Mouse (Mus musculus): ENCODE measurements at regions not wholly inside any gene's neighbourhood (a gene's known extent, or its start where the extent isn't known, plus 50 kb on each side); places are given as distances from the start of the nearest gene placed in this dataset.

DNA sequence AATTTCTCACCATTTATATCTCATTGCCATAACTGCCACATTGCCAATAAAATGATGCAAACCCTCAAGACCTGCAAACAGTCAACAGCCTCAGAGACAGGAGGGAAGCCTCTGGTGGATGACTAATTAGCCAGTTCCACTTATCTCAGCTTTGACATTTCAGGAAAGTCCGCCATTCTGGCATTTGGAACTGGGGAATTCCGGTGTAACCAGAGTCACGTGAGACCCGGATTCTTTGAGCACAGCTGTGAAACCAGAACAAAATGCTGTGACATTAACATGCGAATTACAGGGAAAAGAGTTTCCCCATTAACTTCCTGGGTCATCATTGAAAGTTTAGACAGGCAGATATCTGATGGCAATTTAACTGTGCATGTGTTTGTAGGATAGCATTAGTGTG lies 190.7 kb upstream of the P2ry1 start:
- H3K4me1 ChIP-seq = peaks cover 13% of the 10 kb centered on the region
- no peaks in the 10 kb centered on the region for H3K36me3 ChIP-seq
- H3K9ac ChIP-seq = no peak overlapping the region
- no peaks in the 10 kb centered on the region for H3K9me3 ChIP-seq
- H3K4me3 ChIP-seq = no peak overlapping the region
- 27% methylated on average over 5 of the region's 5 CpGs for WGBS
- H3K27me3 ChIP-seq = peaks cover 14% of the 10 kb centered on the region; the same call in 1 of the 2 replicates
- no peak overlapping the region for H3K4me2 ChIP-seq
- ATAC-seq (ENCODE audit: insufficient number of reproducible peaks, insufficient read depth, low FRiP score, low TSS enrichment, low read depth) = no peak
- no peak overlapping the region for H3K27ac ChIP-seq

DNA sequence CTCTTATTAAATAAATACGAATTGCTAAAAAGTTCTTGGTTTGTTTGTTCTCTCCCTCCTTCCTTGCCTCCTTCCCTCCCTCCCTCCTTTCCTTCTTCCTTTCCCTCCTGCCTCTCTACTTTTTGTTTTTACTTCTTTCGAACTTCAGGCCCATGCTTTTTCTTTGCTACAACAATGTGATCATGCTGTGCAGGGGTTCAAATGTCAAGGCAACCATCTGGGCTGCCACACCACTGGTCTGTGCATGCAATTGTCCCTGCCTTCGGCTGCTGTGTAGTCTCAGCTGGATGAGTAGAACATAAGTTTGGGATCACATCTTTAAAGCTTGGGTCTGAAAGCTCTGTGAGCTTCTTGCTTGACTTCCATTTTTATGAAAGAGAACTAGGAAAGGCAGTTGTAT lies 189.1 kb upstream of the P2ry1 start:
- Histone ChIP-seq H3K4me1 (peaks cover 13% of the 10 kb centered on the region), H3K27ac (no peak overlapping the region), H3K4me2 (no peak overlapping the region), H3K4me3 (no peak overlapping the region), H3K9me3 (no peaks in the 10 kb centered on the region), H3K27me3 (peaks cover 8% of the 10 kb centered on the region; the same call in 1 of the 2 replicates), H3K9ac (no peak overlapping the region), H3K36me3 (no peaks in the 10 kb centered on the region)
- ATAC-seq (ENCODE audit: insufficient number of reproducible peaks, insufficient read depth, low FRiP score, low TSS enrichment, low read depth) = no peak
- 55% methylated on average over 3 of the region's 3 CpGs for WGBS

DNA sequence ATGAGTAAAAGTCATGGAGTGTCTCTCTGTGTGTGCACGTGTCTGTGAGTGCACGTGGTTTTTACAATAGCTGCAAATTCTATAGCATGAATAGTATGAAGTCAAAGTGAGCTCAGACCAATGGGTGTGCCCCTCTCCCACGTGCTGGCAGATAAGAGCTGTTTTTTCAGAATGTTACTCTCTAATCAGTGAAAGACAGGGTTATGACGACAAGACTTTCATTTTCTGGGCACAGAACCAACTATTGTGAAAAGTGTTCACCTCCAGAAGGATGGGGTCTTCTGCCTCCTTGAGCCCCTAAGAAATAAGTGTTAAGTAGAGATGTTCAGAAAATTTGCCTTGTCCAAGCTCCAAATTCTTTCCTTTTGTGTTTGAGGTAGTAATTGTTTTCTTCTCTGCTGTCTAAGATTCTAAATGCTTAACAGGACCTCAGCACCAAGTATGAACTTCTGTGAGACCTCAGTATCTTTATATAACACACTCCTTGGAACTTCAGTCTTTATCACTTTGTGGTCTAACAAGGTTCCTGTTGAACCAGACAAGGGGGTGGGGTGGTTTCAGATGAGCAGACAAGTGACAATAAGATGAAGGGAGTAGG lies 182.8 kb upstream of the P2ry1 start:
- Histone ChIP-seq H3K9ac (no peak overlapping the region), H3K27ac (no peak overlapping the region), H3K27me3 (no peaks in the 10 kb centered on the region), H3K9me3 (no peaks in the 10 kb centered on the region), H3K4me3 (no peak overlapping the region), H3K4me2 (no peak overlapping the region), H3K4me1 (no peaks in the 10 kb centered on the region), H3K36me3 (no peaks in the 10 kb centered on the region)
- no peak for ATAC-seq (ENCODE audit: insufficient number of reproducible peaks, insufficient read depth, low FRiP score, low TSS enrichment, low read depth)
- WGBS = 70% methylated on average over 4 of the region's 4 CpGs

DNA sequence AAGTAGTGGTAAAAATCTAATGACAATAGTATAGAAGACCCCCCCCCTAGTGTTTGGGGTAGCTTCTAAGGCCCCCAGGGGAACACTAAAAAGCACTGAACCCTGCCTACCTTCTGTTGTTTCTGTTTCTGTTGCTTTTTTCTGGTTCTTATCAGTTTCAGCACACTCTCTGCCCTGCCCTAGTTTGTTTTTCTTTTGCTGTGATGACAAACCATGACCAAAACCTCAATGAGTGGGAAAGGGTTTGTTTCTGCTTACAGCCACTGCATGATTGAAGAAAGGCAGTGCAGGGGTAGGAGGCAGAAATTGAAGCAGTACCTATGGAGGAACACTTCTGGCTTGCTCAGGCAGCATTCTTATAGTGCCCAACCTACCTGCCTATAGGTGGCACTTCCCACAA lies 181.1 kb upstream of the P2ry1 start:
- no peaks in the 10 kb centered on the region for H3K4me1 ChIP-seq
- no peaks in the 10 kb centered on the region for H3K36me3 ChIP-seq
- no peak overlapping the region for H3K4me3 ChIP-seq
- H3K4me2 ChIP-seq = no peak overlapping the region
- H3K9ac ChIP-seq = no peak overlapping the region
- no peak for ATAC-seq (ENCODE audit: insufficient number of reproducible peaks, insufficient read depth, low FRiP score, low TSS enrichment, low read depth)
- no peaks in the 10 kb centered on the region for H3K9me3 ChIP-seq
- H3K27ac ChIP-seq = no peak overlapping the region
- no peaks in the 10 kb centered on the region for H3K27me3 ChIP-seq

DNA sequence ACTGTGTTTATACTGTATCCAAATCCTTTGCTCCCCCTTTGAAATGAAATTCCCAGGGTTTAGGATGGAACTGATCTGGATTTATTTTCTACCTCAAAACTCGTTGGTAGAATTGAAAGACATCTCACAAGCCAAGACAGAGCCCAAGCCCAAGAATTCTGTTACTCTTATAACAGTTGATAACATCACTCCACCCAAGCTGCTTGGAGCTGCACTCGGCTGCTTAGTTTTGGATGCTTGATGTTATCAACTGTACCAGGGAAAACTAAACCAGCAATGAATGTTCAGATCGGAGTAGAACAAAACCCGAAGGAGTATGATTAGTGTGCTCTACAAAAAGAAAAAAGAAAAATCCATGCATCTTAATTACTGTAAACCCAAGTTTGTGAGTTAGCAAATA lies 175.8 kb upstream of the P2ry1 start:
- Histone ChIP-seq H3K27ac (no peak overlapping the region), H3K27me3 (no peaks in the 10 kb centered on the region), H3K9ac (no peak overlapping the region), H3K4me3 (no peak overlapping the region), H3K4me1 (no peaks in the 10 kb centered on the region; the same call in 1 of the 2 replicates), H3K9me3 (no peaks in the 10 kb centered on the region), H3K36me3 (no peaks in the 10 kb centered on the region), H3K4me2 (no peak overlapping the region)
- ATAC-seq (ENCODE audit: insufficient number of reproducible peaks, insufficient read depth, low FRiP score, low TSS enrichment, low read depth) = no peak
- WGBS = 44% methylated on average over 4 of the region's 4 CpGs

DNA sequence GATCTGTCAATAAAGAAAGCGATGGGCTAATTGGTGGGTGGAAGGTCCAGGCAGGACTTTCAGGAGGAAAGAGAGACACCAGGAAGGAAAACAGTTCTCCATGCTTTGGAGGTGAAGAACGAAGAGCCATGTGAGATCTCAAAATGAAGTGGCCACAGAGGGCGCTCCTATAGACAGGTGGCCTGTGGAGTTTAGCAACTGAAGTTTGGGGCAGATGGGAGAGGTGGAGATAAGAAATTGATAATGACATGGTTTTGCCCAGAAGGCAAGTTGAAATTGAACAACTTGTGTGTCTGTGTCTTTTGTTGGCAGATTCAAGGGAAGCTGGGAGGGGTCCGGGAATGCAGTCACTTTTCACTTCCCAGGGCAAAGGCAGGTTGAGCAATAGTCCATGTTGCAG lies 170.2 kb upstream of the P2ry1 start:
- Histone ChIP-seq H3K27ac (no peak overlapping the region), H3K9ac (no peak overlapping the region), H3K27me3 (no peaks in the 10 kb centered on the region), H3K4me1 (no peaks in the 10 kb centered on the region; the same call in 1 of the 2 replicates), H3K36me3 (no peaks in the 10 kb centered on the region), H3K4me3 (no peak overlapping the region), H3K9me3 (no peaks in the 10 kb centered on the region), H3K4me2 (no peak overlapping the region)
- no peak for ATAC-seq (ENCODE audit: insufficient number of reproducible peaks, insufficient read depth, low FRiP score, low TSS enrichment, low read depth)
- WGBS = 83% methylated on average over 4 of the region's 4 CpGs

DNA sequence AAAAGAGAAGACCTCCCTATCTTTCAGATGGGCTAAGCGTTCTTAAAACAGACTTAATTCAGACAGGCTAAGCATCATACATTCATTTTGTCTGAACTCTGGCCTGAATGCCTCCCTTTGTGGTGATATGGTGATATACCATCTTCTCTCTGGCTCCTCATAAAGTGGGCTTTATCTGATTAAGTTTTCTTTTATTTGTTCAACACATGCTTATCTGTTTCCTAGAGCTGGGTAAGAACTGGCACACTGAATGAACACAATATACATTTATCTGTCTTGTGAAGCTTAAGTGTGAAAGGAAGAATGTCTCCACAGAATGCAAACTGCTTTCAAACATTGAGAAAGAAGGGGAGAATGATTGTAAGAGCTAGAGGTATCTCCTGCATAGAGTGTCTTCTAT lies 160.7 kb upstream of the P2ry1 start:
- Histone ChIP-seq H3K27me3 (no peaks in the 10 kb centered on the region), H3K9ac (no peak overlapping the region), H3K27ac (no peak overlapping the region), H3K36me3 (no peaks in the 10 kb centered on the region), H3K4me2 (no peak overlapping the region), H3K4me1 (no peaks in the 10 kb centered on the region), H3K4me3 (no peak overlapping the region), H3K9me3 (no peaks in the 10 kb centered on the region)
- no peak for ATAC-seq (ENCODE audit: insufficient number of reproducible peaks, insufficient read depth, low FRiP score, low TSS enrichment, low read depth)
- 89% methylated on average over 1 of the region's 1 CpGs for WGBS

DNA sequence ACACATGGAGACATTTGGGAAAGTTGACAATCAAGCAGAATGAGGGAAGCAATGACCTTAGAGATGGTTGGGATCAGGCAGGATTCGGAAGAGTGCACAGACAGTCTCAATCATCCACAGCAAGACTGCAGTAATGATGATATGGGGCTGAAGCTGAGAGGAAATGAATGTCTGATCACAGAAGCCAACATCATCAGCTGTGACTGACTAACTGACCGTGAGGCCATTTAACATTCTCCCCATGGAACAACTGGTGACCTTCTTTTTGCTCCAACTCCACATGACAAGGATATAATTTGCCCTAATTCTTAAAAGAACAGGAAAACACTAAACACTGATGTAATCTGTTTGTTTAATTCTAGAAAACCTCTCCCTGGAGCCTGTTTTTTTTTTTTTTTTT lies 157.3 kb upstream of the P2ry1 start:
- H3K27ac ChIP-seq = no peak overlapping the region
- H3K27me3 ChIP-seq = no peaks in the 10 kb centered on the region
- no peak for ATAC-seq (ENCODE audit: insufficient number of reproducible peaks, insufficient read depth, low FRiP score, low TSS enrichment, low read depth)
- H3K9ac ChIP-seq = no peak overlapping the region
- H3K4me1 ChIP-seq = no peaks in the 10 kb centered on the region
- H3K4me3 ChIP-seq = no peak overlapping the region
- 60% methylated on average over 2 of the region's 2 CpGs for WGBS
- H3K4me2 ChIP-seq = no peak overlapping the region
- no peaks in the 10 kb centered on the region for H3K9me3 ChIP-seq
- H3K36me3 ChIP-seq = no peaks in the 10 kb centered on the region

DNA sequence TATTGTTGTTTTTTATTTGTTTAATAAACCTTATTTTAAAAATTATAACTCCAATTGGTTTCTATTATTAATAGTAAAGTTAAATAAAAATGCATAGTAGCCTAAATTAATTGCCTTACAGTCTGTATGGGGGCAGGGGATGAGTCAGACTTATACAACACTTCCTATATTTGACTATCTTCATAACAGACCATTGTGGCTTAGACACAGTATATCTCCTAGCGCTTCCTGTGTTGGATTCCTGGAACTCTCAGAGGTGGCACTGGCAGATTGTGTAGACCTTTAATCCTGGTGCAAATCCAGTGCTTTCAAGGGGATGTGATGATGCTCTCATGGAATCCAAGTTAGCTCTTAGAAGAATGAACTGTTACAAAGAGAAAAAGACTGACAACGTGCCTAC lies 154.2 kb upstream of the P2ry1 start:
- Histone ChIP-seq H3K27me3 (no peaks in the 10 kb centered on the region), H3K9ac (no peak overlapping the region), H3K4me2 (no peak overlapping the region), H3K9me3 (no peaks in the 10 kb centered on the region), H3K27ac (no peak overlapping the region), H3K36me3 (no peaks in the 10 kb centered on the region), H3K4me3 (no peak overlapping the region), H3K4me1 (no peaks in the 10 kb centered on the region)
- 89% methylated on average over 2 of the region's 2 CpGs for WGBS
- ATAC-seq (ENCODE audit: insufficient number of reproducible peaks, insufficient read depth, low FRiP score, low TSS enrichment, low read depth) = no peak

DNA sequence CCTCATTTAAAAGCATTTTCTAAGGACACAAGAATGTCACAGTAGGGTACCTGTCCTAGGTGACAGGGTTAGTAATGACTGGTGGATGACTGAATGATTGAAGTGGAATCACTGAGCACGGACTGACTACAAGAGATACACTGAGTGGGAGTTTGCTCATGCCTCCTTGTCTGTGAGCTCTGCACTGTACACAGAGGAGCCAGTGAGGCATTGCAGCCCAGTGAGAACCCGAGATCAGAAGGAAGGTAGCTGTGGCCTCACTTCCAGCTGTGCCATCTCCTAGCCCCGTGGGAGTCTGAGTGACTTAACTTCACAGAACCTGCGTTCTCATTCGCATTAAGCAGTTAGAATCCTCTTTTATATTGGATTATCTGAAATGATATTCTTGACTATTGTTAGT lies 148.8 kb upstream of the P2ry1 start:
- no peak overlapping the region for H3K27ac ChIP-seq
- no peaks in the 10 kb centered on the region for H3K36me3 ChIP-seq
- WGBS = 65% methylated on average over 5 of the region's 5 CpGs
- H3K4me2 ChIP-seq = no peak overlapping the region
- H3K4me1 ChIP-seq = no peaks in the 10 kb centered on the region
- H3K9me3 ChIP-seq = no peaks in the 10 kb centered on the region
- H3K4me3 ChIP-seq = no peak overlapping the region
- H3K27me3 ChIP-seq = no peaks in the 10 kb centered on the region
- ATAC-seq (ENCODE audit: insufficient number of reproducible peaks, insufficient read depth, low FRiP score, low TSS enrichment, low read depth) = no peak
- H3K9ac ChIP-seq = no peak overlapping the region

DNA sequence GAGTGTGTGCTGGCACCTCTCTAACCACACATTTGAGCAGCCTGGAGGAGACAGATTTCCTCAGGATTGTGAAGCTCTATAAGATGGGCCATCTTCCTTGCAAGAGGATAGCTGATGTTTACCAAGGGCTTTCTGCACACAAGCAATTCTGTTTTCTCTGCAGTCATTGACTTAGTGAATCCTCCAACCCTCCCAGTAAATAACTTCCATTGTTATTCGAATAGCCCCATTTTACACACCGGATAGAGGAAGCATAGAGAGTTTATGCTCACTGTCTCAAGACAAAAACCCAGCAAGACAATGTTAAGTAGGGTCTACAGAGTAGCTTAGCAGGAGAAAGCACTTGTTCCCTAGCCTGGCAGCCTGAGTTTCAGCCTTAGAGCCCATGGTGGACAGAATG lies 146.9 kb upstream of the P2ry1 start:
- no peaks in the 10 kb centered on the region for H3K27me3 ChIP-seq
- H3K9me3 ChIP-seq = no peaks in the 10 kb centered on the region
- no peaks in the 10 kb centered on the region for H3K4me1 ChIP-seq
- no peak overlapping the region for H3K4me3 ChIP-seq
- no peak overlapping the region for H3K4me2 ChIP-seq
- no peak for ATAC-seq (ENCODE audit: insufficient number of reproducible peaks, insufficient read depth, low FRiP score, low TSS enrichment, low read depth)
- no peak overlapping the region for H3K27ac ChIP-seq
- 54% methylated on average over 2 of the region's 2 CpGs for WGBS
- no peak overlapping the region for H3K9ac ChIP-seq
- no peaks in the 10 kb centered on the region for H3K36me3 ChIP-seq

DNA sequence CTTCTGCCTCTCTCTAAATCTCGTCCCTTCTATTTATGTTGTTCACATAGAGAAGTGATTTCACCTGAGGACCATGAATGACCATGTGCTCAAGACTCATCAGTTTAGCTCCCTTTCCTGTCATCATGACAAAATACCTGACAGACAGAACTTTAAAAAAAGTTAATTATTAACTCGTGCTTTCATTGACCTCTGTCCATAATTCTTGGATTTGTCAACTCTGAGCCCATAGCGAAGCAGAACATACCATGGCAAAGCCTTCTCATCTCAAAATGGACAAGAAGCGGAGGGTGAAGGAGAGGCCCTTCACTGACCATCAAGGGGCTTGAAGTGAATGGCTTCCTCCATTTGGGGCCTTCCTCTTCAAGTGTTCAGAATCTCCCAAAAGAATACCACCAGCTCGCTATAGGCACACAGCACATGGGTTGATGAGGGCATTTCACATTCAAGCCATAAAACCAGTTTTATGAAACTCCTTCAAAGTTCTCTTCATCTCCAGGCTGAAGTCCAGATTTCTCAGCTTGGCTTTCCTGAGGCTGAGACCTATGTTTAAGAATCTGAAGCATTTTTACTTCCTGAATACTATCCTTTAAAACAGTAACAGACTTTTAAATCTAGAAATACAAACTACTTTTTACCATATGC lies 144.0 kb upstream of the P2ry1 start:
- Histone ChIP-seq H3K27ac (no peak overlapping the region), H3K4me1 (no peaks in the 10 kb centered on the region), H3K4me3 (no peak overlapping the region), H3K36me3 (no peaks in the 10 kb centered on the region), H3K9ac (no peak overlapping the region), H3K9me3 (no peaks in the 10 kb centered on the region), H3K27me3 (no peaks in the 10 kb centered on the region), H3K4me2 (no peak overlapping the region)
- WGBS = 83% methylated on average over 5 of the region's 5 CpGs
- ATAC-seq (ENCODE audit: insufficient number of reproducible peaks, insufficient read depth, low FRiP score, low TSS enrichment, low read depth) = no peak

All from embryonic facial prominence, embryonic 13.5 days (tissue).